Mouse (Mus musculus) small intestine, adult 2 months (tissue): ENCODE measurements around the gene Dph1.

Source experiments
- CTCF ChIP-seq: fragments of 200-500 bp; IDR thresholded peaks from 2 replicates; pipeline ENCODE4 v1.5.1; 2012; ENCODE audit warnings: low read depth, mild to moderate bottlenecking, control low read depth, inconsistent platforms, low read length, moderate library complexity, mixed read lengths; ENCODE audit not compliant: insufficient replicate concordance, insufficient read length; ENCODE audit errors: extremely low read depth
- POLR2A ChIP-seq: fragments of 200-500 bp; IDR thresholded peaks from 2 replicates; pipeline ENCODE4 v1.6.1; 2012; ENCODE audit warnings: low read depth, mild to moderate bottlenecking, control low read depth, inconsistent platforms, low read length, moderate library complexity

- TF ChIP-seq CTCF = no peak
- TF ChIP-seq POLR2A = no peak
Measured at GRCm38 (mm10) chr11:75133951-75134350, 57.1 kb downstream of the Dph1 start.
